Mouse (Mus musculus) granulocyte monocyte progenitor cell, adult 5-6 weeks (primary cell): Measurements from ENCODE around the gene Jakmip3. TPM values are rescaled to one million over a fixed set of nuclear protein-coding genes. Genes with fewer than 3 reads are reported as not detected.

Experiments
- total RNA-seq, 2 experiments: library from RNA; stranded (forward) in 1 of 2; stranded (reverse) in 1 of 2; fragments of 200-712, 200-1000 nt in 1 of 2; fragments of >200 nt in 1 of 2; fragmentation: Nextera tagmentation in 1 of 2; gene quantifications; 2 replicates each; pipeline ENCODE4 v1.2.3; 2014 to 2017

Jakmip3 gene
- total RNA-seq, 2 experiments from 2014 or later = not detected

Other genes with a start within 250 kb of the Jakmip3 start
- 19.8 and 26.9 TPM in 2 replicates for gene Ppp2r2d, start 94.7 kb upstream of the Jakmip3 start, total RNA-seq (2014; fragmentation: Nextera tagmentation)
- gene Ppp2r2d, start 94.7 kb upstream of the Jakmip3 start, total RNA-seq (2017) = 29.8 and 41.5 TPM in 2 replicates
- gene Mapk1ip1, start 94.5 kb upstream of the Jakmip3 start, total RNA-seq (2014; fragmentation: Nextera tagmentation) = 22.2 and 24.3 TPM in 2 replicates
- gene Mapk1ip1, start 94.5 kb upstream of the Jakmip3 start, total RNA-seq (2017) = 4.6 and 8.6 TPM in 2 replicates
- 23.0 and 24.0 TPM in 2 replicates for gene Bnip3, start 31.2 kb upstream of the Jakmip3 start, total RNA-seq (2014; fragmentation: Nextera tagmentation)
- 17.9 and 22.9 TPM in 2 replicates for gene Bnip3, start 31.2 kb upstream of the Jakmip3 start, total RNA-seq (2017)
- gene Dpysl4, start 145.3 kb downstream of the Jakmip3 start, total RNA-seq (2014; fragmentation: Nextera tagmentation) = not detected in 2 replicates
- gene Dpysl4, start 145.3 kb downstream of the Jakmip3 start, total RNA-seq (2017) = not detected in 2 replicates